Mouse (Mus musculus): Measurements from ENCODE around the gene Spire2.
A peak's percentile ranks its signal among the peaks of the same experiment; 100 is the strongest.
"Not testable (repeated sequence)": the region's sequence is repeated elsewhere in the genome, so short reads cannot be mapped to it uniquely, and the experiment has no call there.

Spire2 gene

DNA sequence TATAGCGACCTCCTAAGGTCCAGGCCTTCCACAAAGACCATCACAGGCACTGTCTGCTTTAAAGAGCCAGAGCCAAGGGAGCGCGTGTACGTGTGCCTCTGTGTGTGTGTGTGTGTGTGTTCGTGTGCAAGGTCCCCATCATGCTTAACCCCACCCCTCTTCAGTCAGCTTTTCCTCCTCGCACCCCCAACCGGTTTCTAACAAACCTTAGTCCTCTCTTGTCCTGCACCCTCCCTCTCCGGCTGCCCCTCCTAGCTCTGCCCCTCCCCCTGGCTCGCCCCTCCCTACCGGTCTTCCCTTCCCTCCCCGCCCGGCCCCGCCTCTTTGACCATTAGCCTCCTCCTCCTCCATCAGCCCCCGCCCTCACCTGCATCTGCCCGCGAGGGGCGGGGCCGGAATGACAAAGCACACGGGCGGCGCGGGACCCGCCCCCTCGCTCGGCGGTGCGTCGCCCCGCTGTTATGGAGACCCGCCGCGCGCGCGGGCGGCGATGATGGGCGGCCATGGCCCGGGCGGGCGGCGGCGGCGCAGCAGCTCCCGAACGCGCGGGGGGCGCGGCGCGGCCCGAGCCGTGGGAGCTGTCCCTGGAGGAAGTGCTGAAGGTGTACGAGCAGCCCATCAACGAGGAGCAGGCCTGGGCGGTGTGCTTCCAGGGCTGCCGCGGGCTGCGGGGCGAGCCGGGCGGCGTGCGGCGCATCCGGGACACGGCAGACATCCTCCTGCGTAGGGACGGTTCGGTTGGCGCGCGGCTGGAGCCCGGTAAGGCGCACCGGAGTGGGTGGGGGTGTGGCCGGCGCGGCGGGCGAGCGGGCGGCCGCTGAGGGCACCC, at the start of gene Spire2:
Gene Spire2, plus strand, starts transcription at position 452 of the 829 bp plus-strand sequence.
- peak; percentile 95 for DNase-seq (ENCODE audit: low read depth, low spot score)

DNA sequence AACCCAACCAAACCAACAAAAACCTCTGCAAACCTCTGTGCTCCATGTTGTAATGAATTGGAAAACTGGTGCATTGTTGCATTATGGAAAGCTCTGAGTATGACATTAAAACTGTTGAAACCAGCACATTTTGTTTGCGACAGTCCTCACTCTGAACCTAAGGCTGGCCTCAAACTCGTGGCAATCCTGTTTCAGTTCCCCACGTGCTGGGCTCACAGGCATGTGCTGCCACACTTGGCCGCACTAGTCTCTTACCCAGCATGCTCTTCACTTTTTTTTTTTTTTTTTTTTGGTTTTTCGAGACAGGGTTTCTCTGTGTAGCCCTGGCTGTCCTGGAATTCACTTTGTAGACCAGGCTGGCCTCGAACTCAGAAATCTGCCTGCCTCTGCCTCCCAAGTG, 49.5 kb upstream of the Spire2 start:
- not testable (repeated sequence) for DNase-seq (ENCODE audit: low read depth, low spot score)

DNA sequence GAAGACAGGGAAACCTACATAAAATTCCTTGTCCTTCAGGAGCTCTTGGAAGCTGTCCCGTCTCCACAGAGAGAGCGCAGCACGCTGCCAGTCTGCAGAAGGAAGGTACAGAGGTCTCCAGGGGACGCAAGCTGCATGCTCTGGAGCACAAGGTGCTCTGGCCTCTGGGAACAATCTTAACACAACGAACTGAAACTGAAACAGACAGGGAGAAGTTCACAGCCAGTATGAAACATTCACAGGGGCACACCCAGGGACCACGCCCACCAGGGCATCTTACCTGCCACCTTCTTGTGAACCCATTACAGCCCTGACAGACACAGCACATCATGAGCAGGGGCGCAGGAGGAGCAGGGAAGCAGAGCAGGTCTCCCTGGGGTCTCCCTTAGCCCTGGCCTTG, 48.5 kb upstream of the Spire2 start:
- DNase-seq (ENCODE audit: low read depth, low spot score), result no peak

DNA sequence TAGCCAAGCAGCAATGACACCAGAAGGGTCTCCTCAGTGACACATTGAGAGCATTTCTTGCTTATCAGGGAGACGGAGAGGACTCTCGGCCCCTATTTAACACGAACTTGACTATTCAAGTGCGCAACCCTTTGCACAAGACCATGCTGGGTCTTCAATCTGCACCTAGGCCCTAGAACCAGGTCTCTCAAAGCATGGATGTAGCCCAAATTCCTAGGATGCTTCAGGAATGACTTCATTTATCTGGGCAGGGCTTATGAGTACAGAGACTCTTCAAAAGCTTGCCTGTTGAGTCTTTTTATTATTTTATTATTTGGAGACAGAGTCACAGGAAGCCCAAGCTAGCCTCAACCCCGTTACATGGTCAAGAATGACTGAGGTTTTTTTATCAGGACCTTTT, 48.0 kb upstream of the Spire2 start:
- DNase-seq (ENCODE audit: low read depth, low spot score), result no peak

DNA sequence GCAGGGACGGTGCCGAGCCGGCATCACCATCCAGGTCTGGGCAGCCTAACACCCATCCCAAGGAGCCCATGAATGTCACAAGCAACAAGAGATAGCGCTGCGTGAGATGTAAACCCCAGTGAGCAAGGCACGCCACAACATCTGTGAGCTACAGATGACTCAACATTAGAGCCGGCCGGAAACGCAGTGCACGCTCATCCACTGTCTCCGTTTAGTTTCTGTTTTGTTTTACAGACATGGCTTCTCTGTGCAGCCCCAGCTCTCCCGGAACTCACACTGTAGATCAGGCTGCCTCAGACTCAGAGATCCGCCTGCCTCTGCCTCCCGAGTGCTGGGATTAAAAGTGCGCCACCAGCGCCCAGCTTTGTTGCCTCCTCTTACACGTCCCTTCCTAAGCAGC, 45.2 kb upstream of the Spire2 start:
- no peak for DNase-seq (ENCODE audit: low read depth, low spot score)

DNA sequence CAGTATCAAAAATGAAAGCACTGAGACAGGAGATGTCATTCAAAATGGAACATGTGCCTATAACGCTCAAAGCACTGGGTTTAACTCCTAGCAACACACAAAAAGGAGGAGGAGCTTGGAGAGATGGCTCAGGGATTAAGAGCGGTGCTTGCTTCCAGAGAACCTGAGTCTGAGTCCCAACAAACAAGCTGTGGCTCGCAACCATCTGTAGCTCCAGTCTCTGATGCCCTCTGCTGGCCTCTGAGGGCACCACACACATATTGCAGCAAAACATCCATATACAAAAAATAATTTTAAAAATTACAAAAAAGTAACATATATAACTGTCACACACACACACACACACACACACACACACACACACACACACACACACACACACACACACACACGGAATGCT, 42.3 kb upstream of the Spire2 start:
- DNase-seq (ENCODE audit: low read depth, low spot score), result peak; percentile 68

DNA sequence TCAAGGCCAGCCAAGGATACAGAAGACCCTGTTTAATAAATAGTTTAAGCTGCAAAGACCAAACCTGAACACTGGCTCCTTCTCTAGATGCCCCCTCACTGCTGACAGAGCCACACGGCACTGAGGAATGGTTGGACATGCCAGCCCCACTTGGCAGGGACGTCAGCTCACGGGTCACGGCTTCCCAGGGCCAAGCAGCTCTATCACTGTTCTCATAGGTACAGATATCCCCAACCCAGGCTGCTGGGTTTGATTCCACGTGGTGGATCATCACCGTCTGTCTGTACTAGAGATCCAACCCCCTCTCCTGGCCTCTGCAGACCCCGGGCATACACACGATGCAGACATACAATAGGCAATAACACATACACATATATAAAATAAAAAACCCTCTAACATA, 41.8 kb upstream of the Spire2 start:
- no peak for DNase-seq (ENCODE audit: low read depth, low spot score)

DNA sequence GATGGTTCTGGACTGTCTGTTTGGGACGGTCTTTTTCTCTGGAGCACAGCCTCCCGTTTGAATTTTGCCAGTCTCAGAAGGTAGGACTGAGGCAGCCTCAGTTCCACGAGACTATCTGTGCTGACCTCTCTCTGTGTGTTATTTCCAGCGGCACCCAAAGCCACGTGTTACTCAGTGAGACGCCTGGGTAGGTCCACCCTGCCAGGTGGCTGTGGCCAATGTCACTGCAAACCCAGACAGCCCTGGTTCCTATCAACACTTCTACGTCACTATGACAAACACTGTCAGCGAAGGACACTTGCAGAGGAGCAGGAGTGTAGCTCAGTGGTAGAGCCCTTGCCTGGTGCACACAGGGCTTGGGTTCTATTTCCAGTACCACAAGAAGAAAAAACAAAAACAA, 40.8 kb upstream of the Spire2 start:
- DNase-seq (ENCODE audit: low read depth, low spot score), result no peak

DNA sequence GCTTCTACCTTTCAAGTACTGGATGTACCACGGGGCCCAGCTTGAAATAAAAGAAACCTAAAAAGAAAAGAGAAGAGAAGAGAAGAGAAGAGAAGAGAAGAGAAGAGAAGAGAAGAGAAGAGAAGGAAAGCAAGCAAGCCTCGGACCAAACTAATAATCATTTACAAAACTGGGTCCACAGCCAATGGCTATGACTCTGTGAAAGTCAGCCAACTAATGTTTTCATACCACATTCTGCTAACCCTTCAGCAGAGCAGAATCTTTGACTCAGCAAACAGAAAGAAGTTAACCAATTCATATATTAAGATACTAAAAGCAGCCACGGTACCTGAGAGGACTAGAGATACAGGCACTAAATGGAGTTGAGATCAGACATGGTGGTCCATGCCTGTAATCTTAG, 40.2 kb upstream of the Spire2 start:
- no peak for DNase-seq (ENCODE audit: low read depth, low spot score)

DNA sequence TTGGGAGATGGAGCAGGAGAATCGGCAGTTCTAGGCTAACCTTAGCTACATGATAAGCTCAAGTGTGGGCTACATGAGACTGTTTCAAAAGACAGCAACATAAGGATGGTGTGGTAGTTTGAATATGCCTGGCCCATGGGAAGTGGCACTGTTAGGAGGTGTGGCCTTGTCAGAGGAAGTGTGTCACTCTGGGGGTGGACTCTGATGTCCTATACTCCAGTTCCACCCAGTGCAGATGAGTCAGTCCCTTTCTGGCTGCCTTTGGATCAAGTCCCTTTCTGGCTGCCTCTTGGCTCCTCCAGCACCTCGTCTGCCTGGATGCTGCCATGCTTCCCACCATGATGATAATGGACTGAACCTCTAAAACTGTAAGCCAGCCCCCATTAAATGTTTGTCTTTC, 39.7 kb upstream of the Spire2 start:
- no peak for DNase-seq (ENCODE audit: low read depth, low spot score)

DNA sequence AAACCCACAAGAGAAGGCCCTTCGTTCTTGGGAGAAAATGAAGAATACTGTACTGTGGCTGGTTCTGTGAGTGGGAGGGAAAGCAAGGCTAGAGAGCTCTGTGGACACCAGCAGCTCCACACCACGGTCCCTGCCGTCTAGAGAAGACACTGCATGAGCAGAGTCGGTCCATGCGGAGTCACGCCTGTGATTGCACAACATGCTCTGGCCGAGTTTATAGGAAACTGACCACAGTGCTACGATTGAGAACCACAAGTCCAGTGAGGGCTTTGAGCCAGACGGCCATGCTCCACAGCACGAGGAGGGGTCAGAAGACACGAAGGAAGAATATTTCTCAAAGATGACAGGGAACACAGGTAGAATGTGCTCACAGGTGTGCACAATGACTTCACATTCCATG, 34.2 kb upstream of the Spire2 start:
- DNase-seq (ENCODE audit: low read depth, low spot score), result no peak

DNA sequence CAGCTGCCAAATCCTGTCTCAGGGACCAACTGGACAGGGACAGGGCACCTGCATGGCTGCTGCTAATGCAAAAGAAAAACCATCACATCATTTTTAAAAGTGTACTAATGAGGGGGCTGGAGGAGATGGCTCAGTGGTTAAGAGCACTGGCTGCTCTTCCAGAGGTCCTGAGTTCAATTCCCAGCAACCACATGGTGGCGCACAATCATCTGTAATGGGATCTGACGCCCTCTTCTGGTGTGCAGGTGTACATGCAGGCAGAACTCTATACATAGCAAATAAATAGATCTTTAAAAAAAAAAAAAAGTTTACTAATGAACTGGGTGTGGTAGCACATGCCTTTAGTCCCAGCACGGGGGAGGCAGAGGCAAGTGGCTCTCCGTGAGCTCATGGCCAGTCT, 23.8 kb upstream of the Spire2 start:
- no peak for DNase-seq (ENCODE audit: low read depth, low spot score)

DNA sequence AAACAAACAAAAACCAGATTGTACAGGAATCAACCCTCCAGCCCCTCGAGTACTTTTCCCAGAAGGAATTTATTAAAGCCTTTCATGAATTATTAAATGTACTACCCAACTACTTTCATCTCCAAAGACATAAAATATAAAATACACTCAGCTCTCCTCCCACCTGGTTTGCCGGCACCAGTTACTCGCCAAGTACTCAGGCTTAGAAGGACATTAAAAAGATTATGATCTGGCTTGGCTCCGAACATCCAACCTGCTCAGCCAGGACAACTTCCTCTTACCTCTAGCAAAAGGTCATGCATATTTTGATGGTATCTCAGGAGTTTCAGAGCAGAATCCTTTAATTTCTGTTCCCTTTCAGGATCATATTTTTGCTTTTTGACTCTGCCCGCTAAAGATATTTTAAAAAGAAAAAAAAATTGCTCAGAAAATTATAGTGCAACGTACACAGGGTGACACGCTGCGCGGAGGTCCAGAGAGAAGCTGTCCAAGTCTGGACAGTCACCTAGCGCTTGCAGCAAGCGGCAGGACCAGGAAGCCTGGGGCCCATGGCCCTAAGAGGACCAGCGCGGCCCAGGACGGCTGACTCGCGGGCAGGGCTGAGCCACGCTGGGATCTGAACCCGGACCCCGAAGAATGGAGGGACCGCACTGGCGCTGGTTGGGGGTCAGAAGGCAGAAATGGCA, 14.6 kb upstream of the Spire2 start:
- DNase-seq (ENCODE audit: low read depth, low spot score), result no peak

DNA sequence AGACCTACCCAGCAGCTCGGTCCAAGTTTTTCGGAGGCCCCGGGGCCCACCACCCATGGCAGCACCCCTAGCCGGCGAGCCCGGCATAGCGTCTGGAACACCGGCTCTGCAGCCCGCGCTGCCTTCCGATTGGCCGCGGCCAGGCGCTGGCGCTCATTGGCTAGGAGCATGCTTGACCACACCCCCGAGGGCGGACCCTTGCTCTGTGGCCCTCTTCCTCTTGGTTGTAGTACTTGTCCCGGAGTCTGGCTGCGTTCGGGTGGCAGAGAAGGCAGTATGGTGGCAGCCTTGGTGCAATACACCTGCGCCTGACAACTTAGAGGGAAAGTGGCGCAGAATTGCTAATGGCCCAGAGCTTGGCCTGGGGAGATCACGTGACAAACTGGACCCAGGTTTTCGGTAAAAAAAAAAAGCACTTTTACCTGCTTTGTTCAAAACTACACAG, 14.0 kb upstream of the Spire2 start, which contains the start of gene Fanca:
Gene Fanca, minus strand, starts transcription at position 110 of the 445 bp plus-strand sequence.
- DNase-seq (ENCODE audit: low read depth, low spot score), result peak; percentile 98

DNA sequence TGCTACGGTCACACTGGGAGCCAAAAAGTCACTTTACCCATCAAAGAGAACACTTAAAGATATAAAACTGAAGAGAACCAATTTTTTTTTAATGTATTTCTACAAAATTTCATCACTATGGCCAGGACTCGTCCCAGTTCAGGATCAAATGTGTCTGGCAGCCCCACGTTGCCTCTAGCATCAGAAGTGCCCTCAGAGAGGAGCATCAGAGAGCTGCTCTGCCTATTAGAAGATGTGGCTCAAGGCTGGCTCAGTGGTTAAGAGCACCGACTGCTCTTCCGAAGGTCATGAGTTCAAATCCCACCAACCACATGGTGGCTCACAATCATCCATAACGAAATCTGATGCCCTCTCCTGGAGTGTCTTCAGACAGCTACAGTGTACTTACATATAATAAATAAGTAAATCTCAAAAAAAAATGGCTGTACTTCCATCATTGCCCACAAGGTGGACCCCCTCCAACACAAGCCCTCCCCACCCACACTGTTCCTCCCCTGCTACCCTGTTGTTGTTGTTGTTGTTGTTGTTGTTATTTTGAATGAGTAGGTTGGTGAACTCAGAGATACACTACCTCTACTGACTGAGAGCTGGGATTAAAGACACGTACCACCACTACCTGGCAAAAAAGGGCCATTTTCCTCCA, 12.9 kb upstream of the Spire2 start:
- DNase-seq (ENCODE audit: low read depth, low spot score), result peak; percentile 70

DNA sequence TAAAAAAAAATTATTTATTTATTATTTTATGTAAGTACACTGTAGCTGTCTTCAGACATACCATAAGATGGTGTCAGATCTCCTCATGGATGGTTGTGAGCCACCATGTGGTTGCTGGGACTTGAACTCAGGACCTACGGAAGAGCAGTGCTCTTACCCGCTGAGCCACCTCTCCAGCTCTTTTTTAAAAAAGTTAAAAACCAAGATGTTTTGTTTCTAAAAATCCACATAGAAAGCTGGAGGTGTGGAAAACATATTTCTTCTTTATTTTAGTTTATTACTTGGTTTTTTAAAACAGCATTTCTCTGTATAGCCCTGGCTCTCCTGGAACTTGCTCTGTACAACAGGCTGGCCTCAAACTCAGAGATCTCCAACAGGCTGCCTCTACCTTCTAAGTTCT, 4.0 kb upstream of the Spire2 start:
- DNase-seq (ENCODE audit: low read depth, low spot score), result no peak

DNA sequence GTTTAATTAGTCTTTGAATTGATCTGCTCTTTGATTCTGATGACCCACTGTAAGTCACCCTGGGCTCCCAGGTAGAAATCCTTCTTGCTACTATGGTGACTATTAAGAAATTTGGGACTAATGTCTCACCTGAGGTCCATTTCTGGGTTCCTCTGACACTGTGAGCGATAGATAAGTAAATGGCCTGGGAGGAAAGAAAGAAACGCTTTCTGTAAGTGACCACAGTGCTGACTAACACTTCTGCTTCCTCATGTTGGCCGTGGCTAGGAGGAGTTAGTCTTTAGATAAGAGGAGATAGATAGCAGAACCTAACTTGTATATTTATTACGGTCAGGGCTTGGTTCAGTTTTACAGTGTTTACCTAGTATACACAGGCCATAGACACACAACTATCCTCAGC, 3.2 kb upstream of the Spire2 start:
- DNase-seq (ENCODE audit: low read depth, low spot score), result no peak

DNA sequence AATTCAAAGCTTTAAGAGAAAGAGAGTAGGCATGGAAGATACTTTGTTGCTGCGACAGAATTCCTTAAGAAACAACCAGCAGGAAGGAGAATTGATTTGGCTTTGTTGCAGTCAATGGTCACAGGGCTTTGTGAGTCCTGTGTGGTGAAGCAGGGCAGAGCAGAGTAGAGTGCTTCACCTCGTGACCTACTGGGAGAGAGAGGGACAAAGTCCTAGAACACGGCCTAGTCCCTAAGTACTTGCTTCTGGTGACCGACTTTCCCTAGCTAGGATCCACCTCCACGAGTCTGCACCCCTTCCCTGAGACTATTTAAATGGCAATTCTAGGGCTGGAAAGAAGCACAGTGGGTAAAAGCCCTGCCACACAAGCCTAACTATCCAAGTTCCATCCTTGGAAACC, 2.6 kb upstream of the Spire2 start:
- DNase-seq (ENCODE audit: low read depth, low spot score), result no peak

DNA sequence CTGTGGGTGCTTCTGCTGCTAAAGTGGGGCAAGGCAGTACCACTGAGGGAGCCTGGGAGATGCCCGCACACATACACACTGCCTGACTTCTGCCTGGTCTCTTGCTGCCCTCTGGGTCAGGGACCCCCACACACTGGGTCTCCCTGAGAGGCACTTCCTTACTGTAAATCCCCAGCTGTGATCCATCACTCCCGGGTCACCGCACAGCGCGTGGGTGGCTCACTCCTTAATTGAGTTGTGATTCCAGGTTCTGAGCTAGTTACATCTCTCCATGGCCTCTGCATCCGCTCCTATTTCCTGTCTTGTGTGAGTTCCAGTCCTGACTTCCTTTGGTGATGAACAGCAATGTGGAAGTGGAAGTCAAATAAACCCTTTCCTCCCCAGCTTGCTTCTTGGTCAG, 1.8 kb upstream of the Spire2 start:
- no peak for DNase-seq (ENCODE audit: low read depth, low spot score)

DNA sequence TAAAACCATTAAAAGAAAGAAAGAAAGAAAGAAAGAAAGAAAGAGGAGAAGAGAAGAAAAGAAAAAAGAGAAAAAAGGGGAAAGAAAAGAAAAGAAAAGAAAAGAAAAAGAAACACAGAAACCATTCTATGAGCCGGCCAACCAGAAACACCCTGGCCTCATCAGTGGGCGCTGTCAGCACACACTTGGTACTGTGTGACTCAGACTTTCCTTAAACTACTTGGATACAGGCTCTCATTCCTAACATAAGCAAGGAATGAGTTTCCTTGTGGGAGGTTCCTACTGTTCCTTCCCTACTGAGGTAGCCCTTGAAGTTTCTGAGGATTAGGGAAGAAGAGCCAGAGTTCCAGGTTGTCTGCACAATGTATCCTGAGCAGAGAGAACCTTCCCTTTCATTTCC, 1.2 kb upstream of the Spire2 start:
- no peak for DNase-seq (ENCODE audit: low read depth, low spot score)

DNA sequence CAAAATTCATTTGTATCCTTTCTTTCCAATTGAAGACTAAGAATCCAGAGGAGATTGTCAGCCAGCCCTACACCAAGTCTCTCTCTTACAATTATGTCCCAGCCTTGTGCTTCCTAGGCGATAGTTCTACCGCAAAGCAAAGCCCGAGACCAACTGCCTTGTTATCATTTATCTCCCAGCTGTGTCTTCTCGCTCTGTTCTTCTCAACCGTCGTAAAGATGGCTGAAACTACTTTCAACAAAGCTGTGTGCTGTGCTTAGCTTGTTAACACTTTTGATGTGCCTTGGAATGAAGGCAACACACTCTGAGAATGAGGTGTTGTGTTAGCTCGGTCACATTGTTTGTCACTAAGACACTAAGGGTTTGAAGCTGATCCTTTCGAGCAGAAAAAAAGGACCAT, 703 bp upstream of the Spire2 start:
- no peak for DNase-seq (ENCODE audit: low read depth, low spot score)

DNA sequence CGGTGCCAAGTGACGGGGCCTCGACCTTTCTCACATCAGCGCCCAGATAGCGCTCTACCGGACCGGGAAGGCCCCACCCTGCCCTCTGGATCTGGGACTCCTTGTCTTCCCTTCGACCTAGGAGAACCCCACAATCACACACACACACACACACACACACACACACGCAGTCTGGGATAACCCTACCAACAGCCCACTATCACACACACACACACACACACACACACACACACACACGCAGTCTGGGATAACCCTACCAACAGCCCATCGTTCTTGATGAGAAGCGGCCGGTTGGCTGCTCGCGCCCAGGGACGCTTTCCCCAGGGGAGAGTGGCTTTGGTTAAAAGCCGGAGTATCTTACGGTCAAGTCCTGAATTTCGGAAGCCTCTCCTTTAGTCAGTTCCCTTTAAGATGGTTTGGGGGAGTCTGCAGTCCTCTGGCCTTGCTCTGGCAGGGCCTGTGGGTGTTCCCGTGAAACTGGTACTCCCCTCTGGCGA, 626 bp downstream of the Spire2 start:
- no peak for DNase-seq (ENCODE audit: low read depth, low spot score)
